Mouse (Mus musculus) heart, embryonic 10.5 days (tissue): ENCODE measurements around the gene Dph2. TPM values are rescaled to one million over a fixed set of nuclear protein-coding genes. Genes with fewer than 3 reads are reported as not detected.

Experiments
- DNase-seq: peaks from one replicate; pipeline ENCODE4 v3.0.0-alpha.2; 2017; ENCODE audit warnings: low spot score
- H3K27ac ChIP-seq: fragments of 300-500 bp; sonication (generic); 2 replicates; pipeline ENCODE4 v1.5.1; 2016; ENCODE audit warnings: mild to moderate bottlenecking
- H3K27me3 ChIP-seq: fragments of 300-500 bp; sonication (generic); 2 replicates; pipeline ENCODE4 v1.6.1; 2016; ENCODE audit warnings: mild to moderate bottlenecking; ENCODE audit not compliant: poor library complexity, insufficient read depth, severe bottlenecking
- H3K36me3 ChIP-seq: fragments of 300-500 bp; sonication (generic); 2 replicates; pipeline ENCODE4 v1.6.1; 2016; ENCODE audit warnings: mild to moderate bottlenecking, moderate library complexity
- H3K4me1 ChIP-seq: fragments of 300-500 bp; sonication (generic); 2 replicates; pipeline ENCODE4 v1.6.1; 2016; ENCODE audit warnings: mild to moderate bottlenecking
- H3K4me3 ChIP-seq: fragments of 300-500 bp; sonication (generic); 2 replicates; pipeline ENCODE4 v1.5.1; 2016; ENCODE audit warnings: mild to moderate bottlenecking, moderate library complexity
- H3K9me3 ChIP-seq: fragments of 300-500 bp; sonication (generic); 2 replicates; pipeline ENCODE4 v1.6.1; 2016; ENCODE audit warnings: mild to moderate bottlenecking, moderate library complexity
- WGBS: fragments of 180-500 bp; shearing (Covaris S2); methylation state at CpG from one replicate; pipeline ENCODE4 v1.1.7; 2016; 5-methylcytosine and 5-hydroxymethylcytosine counted together
- polyA plus RNA-seq: library from polyadenylated mRNA; unstranded; fragments of >200 nt; fragmentation: Nextera tagmentation; extraction: Ambion mirVana; gene quantifications from 2 replicates; pipeline ENCODE4 v1.2.1, GENCODE M21; 2016

Gene Dph2
- polyA plus RNA-seq, 1 experiment from 2014 or later: 19.6 TPM

GRCm38 (mm10) chr4:117885093-117885492 is 6.7 kb downstream of the Dph2 start:
- H3K36me3 ChIP-seq: peaks cover 47% of the 10 kb centered on the region
- WGBS: 92% methylated on average over 10 of the region's 10 CpGs
- H3K9me3 ChIP-seq: no peaks in the 10 kb centered on the region
- H3K4me3 ChIP-seq: no peak overlapping the region
- no peak overlapping the region for H3K27ac ChIP-seq
- H3K27me3 ChIP-seq: no peaks in the 10 kb centered on the region
- no peak for DNase-seq
- H3K4me1 ChIP-seq: peaks cover 38% of the 10 kb centered on the region

GRCm38 (mm10) chr4:117884146-117884545 is 7.7 kb downstream of the Dph2 start:
- peaks cover 38% of the 10 kb centered on the region for H3K4me1 ChIP-seq
- no peaks in the 10 kb centered on the region for H3K9me3 ChIP-seq
- H3K27me3 ChIP-seq: no peaks in the 10 kb centered on the region
- no peak for DNase-seq
- peaks cover 46% of the 10 kb centered on the region for H3K36me3 ChIP-seq
- WGBS: 93% methylated on average over 1 of the region's 1 CpGs
- H3K27ac ChIP-seq: no peak overlapping the region
- H3K4me3 ChIP-seq: peak overlapping the region; percentile 81; the same call in 1 of the 2 replicates

GRCm38 (mm10) chr4:117882701-117883691 is 8.8 kb downstream of the Dph2 start, which contains the start of gene B4galt2:
B4galt2 (minus strand) TSS chr4:117883487.
- Histone ChIP-seq H3K4me1 (peaks cover 48% of the 10 kb centered on the region), H3K36me3 (peaks cover 50% of the 10 kb centered on the region)
- under 1% methylated on average over 101 of the region's 103 CpGs for WGBS

GRCm38 (mm10) chr4:117878703-117879102 is 13.1 kb downstream of the Dph2 start:
- H3K9me3 ChIP-seq: no peaks in the 10 kb centered on the region
- peaks cover 26% of the 10 kb centered on the region for H3K4me1 ChIP-seq
- H3K27me3 ChIP-seq: no peaks in the 10 kb centered on the region
- no peak overlapping the region for H3K27ac ChIP-seq
- H3K4me3 ChIP-seq: no peak overlapping the region
- WGBS: 75% methylated on average over 5 of the region's 5 CpGs
- peaks cover 69% of the 10 kb centered on the region for H3K36me3 ChIP-seq
- no peak for DNase-seq

More at GRCm38 (mm10) chr4:117882701-117883691, 8.8 kb downstream of the Dph2 start, which contains the start of gene B4galt2:
- Histone ChIP-seq H3K4me3 (peak within 1 kb of the TSS; percentile 81), H3K27ac (peak within 1 kb of the TSS; percentile 94), H3K27me3 (no peaks in the 10 kb centered on the region), H3K9me3 (no peaks in the 10 kb centered on the region)
- peak; percentile 82 for DNase-seq

GRCm38 (mm10) chr4:117878301-117878700 is 13.5 kb downstream of the Dph2 start:
- peaks cover 24% of the 10 kb centered on the region for H3K4me1 ChIP-seq
- DNase-seq: no peak
- no peaks in the 10 kb centered on the region for H3K9me3 ChIP-seq
- H3K27ac ChIP-seq: no peak overlapping the region
- H3K4me3 ChIP-seq: no peak overlapping the region
- 64% methylated on average over 10 of the region's 10 CpGs for WGBS
- H3K27me3 ChIP-seq: no peaks in the 10 kb centered on the region
- peaks cover 73% of the 10 kb centered on the region for H3K36me3 ChIP-seq

- DNase-seq: no peak
- WGBS: 94% methylated on average over 9 of the region's 9 CpGs
- peaks cover 51% of the 10 kb centered on the region for H3K36me3 ChIP-seq
These were observed 18.2 kb downstream of the Dph2 start for GRCm38 (mm10) chr4:117873615-117874014.

GRCm38 (mm10) chr4:117872471-117872886 is 19.4 kb downstream of the Dph2 start, which contains the start of gene Ccdc24:
Ccdc24 (minus strand) TSS chr4:117872557.
- H3K4me3 ChIP-seq: peak within 1 kb of the TSS; percentile 55

More at GRCm38 (mm10) chr4:117873615-117874014, 18.2 kb downstream of the Dph2 start:
- Histone ChIP-seq H3K27ac (no peak overlapping the region), H3K4me1 (peaks cover 46% of the 10 kb centered on the region), H3K4me3 (no peak overlapping the region), H3K9me3 (no peaks in the 10 kb centered on the region), H3K27me3 (peaks cover 19% of the 10 kb centered on the region; the same call in 1 of the 2 replicates)

GRCm38 (mm10) chr4:117871787-117872186 is 20.0 kb downstream of the Dph2 start:
- Histone ChIP-seq H3K36me3 (peaks cover 36% of the 10 kb centered on the region), H3K4me3 (no peak overlapping the region), H3K27ac (peak overlapping the region; percentile 63; the same call in 1 of the 2 replicates), H3K4me1 (peaks cover 55% of the 10 kb centered on the region), H3K27me3 (peaks cover 30% of the 10 kb centered on the region; the same call in 1 of the 2 replicates), H3K9me3 (no peaks in the 10 kb centered on the region)
- 45% methylated on average over 7 of the region's 7 CpGs for WGBS
- peak; percentile 88 for DNase-seq

More at GRCm38 (mm10) chr4:117872471-117872886, 19.4 kb downstream of the Dph2 start, which contains the start of gene Ccdc24:
- H3K27ac ChIP-seq: peak within 1 kb of the TSS; percentile 63
- H3K9me3 ChIP-seq: no peaks in the 10 kb centered on the region
- H3K36me3 ChIP-seq: peaks cover 43% of the 10 kb centered on the region
- peaks cover 23% of the 10 kb centered on the region; the same call in 1 of the 2 replicates for H3K27me3 ChIP-seq
- DNase-seq: no peak
- peaks cover 51% of the 10 kb centered on the region for H3K4me1 ChIP-seq
- 9% methylated on average over 14 of the region's 14 CpGs for WGBS

- 48% methylated on average over 1 of the region's 1 CpGs for WGBS
- DNase-seq: no peak
These were observed 21.4 kb downstream of the Dph2 start for GRCm38 (mm10) chr4:117870437-117870836.

GRCm38 (mm10) chr4:117869317-117869716 is 22.5 kb downstream of the Dph2 start:
- H3K4me3 ChIP-seq: no peak overlapping the region
- H3K36me3 ChIP-seq: peaks cover 25% of the 10 kb centered on the region
- peaks cover 60% of the 10 kb centered on the region for H3K4me1 ChIP-seq
- 62% methylated on average over 9 of the region's 9 CpGs for WGBS
- H3K27ac ChIP-seq: no peak overlapping the region
- DNase-seq: no peak
- no peaks in the 10 kb centered on the region for H3K9me3 ChIP-seq
- H3K27me3 ChIP-seq: peaks cover 35% of the 10 kb centered on the region

More at GRCm38 (mm10) chr4:117870437-117870836, 21.4 kb downstream of the Dph2 start:
- Histone ChIP-seq H3K4me3 (no peak overlapping the region), H3K36me3 (peaks cover 25% of the 10 kb centered on the region), H3K9me3 (no peaks in the 10 kb centered on the region), H3K27ac (no peak overlapping the region), H3K27me3 (peaks cover 32% of the 10 kb centered on the region; the same call in 1 of the 2 replicates), H3K4me1 (peaks cover 60% of the 10 kb centered on the region)

GRCm38 (mm10) chr4:117867823-117868222 is 24.0 kb downstream of the Dph2 start:
- Histone ChIP-seq H3K36me3 (peaks cover 13% of the 10 kb centered on the region; the same call in 1 of the 2 replicates), H3K27me3 (peaks cover 45% of the 10 kb centered on the region), H3K4me1 (peaks cover 65% of the 10 kb centered on the region), H3K27ac (no peak overlapping the region; the same call in 1 of the 2 replicates), H3K4me3 (peak overlapping the region; percentile 30), H3K9me3 (no peaks in the 10 kb centered on the region)
- 18% methylated on average over 24 of the region's 24 CpGs for WGBS
- DNase-seq: no peak

GRCm38 (mm10) chr4:117867000-117867399 is 24.8 kb downstream of the Dph2 start:
- no peak overlapping the region for H3K4me3 ChIP-seq
- H3K27me3 ChIP-seq: peaks cover 45% of the 10 kb centered on the region
- peaks cover 13% of the 10 kb centered on the region; the same call in 1 of the 2 replicates for H3K36me3 ChIP-seq
- H3K27ac ChIP-seq: no peak overlapping the region
- no peaks in the 10 kb centered on the region for H3K9me3 ChIP-seq
- DNase-seq: no peak
- peaks cover 64% of the 10 kb centered on the region for H3K4me1 ChIP-seq
- WGBS: 66% methylated on average over 6 of the region's 6 CpGs
